Mouse (Mus musculus): ENCODE results near the gene Wdr17.

DNA sequence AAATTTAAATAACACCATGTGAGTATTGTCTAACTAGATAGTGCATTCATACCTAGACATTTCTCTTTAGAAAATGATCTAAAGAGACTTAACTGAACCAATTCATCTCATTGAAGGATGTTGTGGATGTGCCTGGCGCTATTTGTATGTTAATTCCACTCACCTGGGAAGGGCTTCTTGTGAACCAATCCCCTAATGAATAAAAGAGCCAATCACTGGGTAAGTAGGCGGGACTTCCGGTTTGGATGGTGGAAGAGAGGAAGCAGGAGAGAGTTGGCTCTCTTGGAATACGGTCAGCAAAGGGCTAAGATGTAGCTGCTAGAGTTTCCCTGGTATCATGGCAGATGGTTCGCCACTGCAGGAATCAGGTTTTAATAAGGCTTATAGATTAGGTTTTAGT, 64.0 kb downstream of the Wdr17 start:
- TF ChIP-seq CTCF (IDR thresholded peaks at IDR 0.05; ENCODE audit: low read depth): no peak
- TF ChIP-seq EP300 (IDR thresholded peaks at IDR 0.05; ENCODE audit: low read depth): no peak

All from heart, postnatal 0 days (tissue).